Mouse (Mus musculus) brain, embryonic 14.5 days (tissue): ENCODE data around the gene Rbm8a2.

ENCODE experiments used
- CTCF ChIP-seq: fragments of 200-500 bp; IDR thresholded peaks from 2 replicates; pipeline ENCODE4 v1.5.1; 2012; ENCODE audit warnings: inconsistent platforms, mild to moderate bottlenecking, moderate library complexity, borderline replicate concordance; ENCODE audit not compliant: insufficient read depth, insufficient read length; ENCODE audit errors: extremely low read depth
- POLR2A ChIP-seq: fragments of 200-500 bp; IDR thresholded peaks from 2 replicates; pipeline ENCODE4 v1.6.1; 2012; ENCODE audit warnings: mild to moderate bottlenecking, inconsistent platforms, borderline replicate concordance; ENCODE audit not compliant: poor library complexity, insufficient read depth, insufficient read length, severe bottlenecking; ENCODE audit errors: extremely low read depth

GRCm38 (mm10) chr1:175943168-175943567 lies 35.7 kb downstream of the Rbm8a2 start:
- no peak for TF ChIP-seq CTCF
- no peak for TF ChIP-seq POLR2A
